Mouse (Mus musculus) forebrain, embryonic 11.5 days (tissue): ENCODE results near the gene Rph3al. TPM values are rescaled to one million over a fixed set of nuclear protein-coding genes. Genes with fewer than 3 reads are reported as not detected.

Source experiments
- ATAC-seq: fragments of 200-750 bp; cut with Nextera tagmentation; replicated peaks from 2 replicates; pipeline ENCODE4 v1.8.0; 2017; ENCODE audit warnings: moderate TSS enrichment; ENCODE audit not compliant: low FRiP score
- DNase-seq: peaks from one replicate; pipeline ENCODE4 v3.0.0-alpha.2; 2017; ENCODE audit warnings: low spot score
- H3K27ac ChIP-seq: fragments of 300-500 bp; sonication (generic); 2 replicates; pipeline ENCODE4 v1.5.1; 2014; ENCODE audit warnings: low read depth, low read length
- H3K27me3 ChIP-seq: fragments of 300-500 bp; sonication (generic); 2 replicates; pipeline ENCODE4 v1.6.1; 2014; ENCODE audit warnings: mild to moderate bottlenecking, low read length, mixed read lengths; ENCODE audit not compliant: control insufficient read depth, insufficient read depth
- H3K36me3 ChIP-seq: fragments of 300-500 bp; sonication (generic); 2 replicates; pipeline ENCODE4 v1.6.1; 2014; ENCODE audit warnings: mild to moderate bottlenecking, low read length, moderate library complexity, mixed read lengths; ENCODE audit not compliant: control insufficient read depth, insufficient read depth
- H3K4me1 ChIP-seq: fragments of 300-500 bp; sonication (generic); replicated peaks from 2 replicates; pipeline ENCODE4 v1.6.1; 2014; ENCODE audit warnings: low read length, mixed read lengths; ENCODE audit not compliant: control insufficient read depth, insufficient read depth
- H3K4me2 ChIP-seq: fragments of 300-500 bp; sonication (generic); 2 replicates; pipeline ENCODE4 v1.6.1; 2014; ENCODE audit warnings: low read depth, mild to moderate bottlenecking, low read length, moderate library complexity, mixed read lengths; ENCODE audit not compliant: severe bottlenecking
- H3K4me3 ChIP-seq: fragments of 300-500 bp; sonication (generic); 2 replicates; pipeline ENCODE4 v1.5.1; 2014; ENCODE audit warnings: low read depth, low read length
- H3K9ac ChIP-seq: fragments of 300-500 bp; sonication (generic); 2 replicates; pipeline ENCODE4 v1.6.1; 2014; ENCODE audit warnings: low read length
- H3K9me3 ChIP-seq: fragments of 300-500 bp; sonication (generic); 2 replicates; pipeline ENCODE4 v1.6.1; 2016; ENCODE audit warnings: low read length, mixed read lengths; ENCODE audit not compliant: control insufficient read depth
- WGBS: fragments of 180-500 bp; shearing (Covaris S2); extraction: QIAGEN DNeasy Blood & Tissue Kit; methylation state at CpG from one replicate; pipeline ENCODE4 v1.1.7; 2014; 5-methylcytosine and 5-hydroxymethylcytosine counted together
- polyA plus RNA-seq: library from polyadenylated mRNA; unstranded; fragments of >200 nt; fragmentation: Nextera tagmentation; extraction: Ambion mirVana; gene quantifications from 2 replicates; pipeline ENCODE4 v1.2.1, GENCODE M21; 2014

The Rph3al gene
- polyA plus RNA-seq, 1 experiment from 2014 or later: 2.5 TPM

GRCm38 (mm10) chr11:75857781-75858180 lies 80.4 kb downstream of the Rph3al start:
- 80% methylated on average over 3 of the region's 3 CpGs for WGBS
- Histone ChIP-seq H3K9ac (no peak overlapping the region), H3K36me3 (no peaks in the 10 kb centered on the region), H3K4me3 (no peak overlapping the region), H3K4me2 (no peak overlapping the region), H3K27me3 (no peaks in the 10 kb centered on the region), H3K4me1 (no peaks in the 10 kb centered on the region), H3K9me3 (no peaks in the 10 kb centered on the region), H3K27ac (no peak overlapping the region)
- ATAC-seq (no peak), DNase-seq (no peak)

GRCm38 (mm10) chr11:75854327-75854726 lies 83.9 kb downstream of the Rph3al start:
- no peak overlapping the region for H3K9ac ChIP-seq
- H3K4me3 ChIP-seq: no peak overlapping the region
- 89% methylated on average over 7 of the region's 7 CpGs for WGBS
- ATAC-seq: no peak
- no peaks in the 10 kb centered on the region for H3K4me1 ChIP-seq
- H3K36me3 ChIP-seq: no peaks in the 10 kb centered on the region
- no peak overlapping the region for H3K27ac ChIP-seq
- H3K9me3 ChIP-seq: no peaks in the 10 kb centered on the region
- no peak for DNase-seq
- no peak overlapping the region for H3K4me2 ChIP-seq
- H3K27me3 ChIP-seq: no peaks in the 10 kb centered on the region

GRCm38 (mm10) chr11:75853067-75853636 lies 85.1 kb downstream of the Rph3al start:
- Histone ChIP-seq H3K27me3 (no peaks in the 10 kb centered on the region), H3K4me2 (no peak overlapping the region), H3K9ac (no peak overlapping the region), H3K4me3 (no peak overlapping the region), H3K9me3 (no peaks in the 10 kb centered on the region), H3K27ac (no peak overlapping the region), H3K36me3 (no peaks in the 10 kb centered on the region), H3K4me1 (no peaks in the 10 kb centered on the region)
- 89% methylated on average over 10 of the region's 10 CpGs for WGBS
- no peak for DNase-seq
- ATAC-seq: no peak

- Histone ChIP-seq H3K9ac (no peak overlapping the region), H3K4me3 (no peak overlapping the region), H3K27me3 (no peaks in the 10 kb centered on the region), H3K4me1 (no peaks in the 10 kb centered on the region), H3K9me3 (no peaks in the 10 kb centered on the region), H3K27ac (no peak overlapping the region), H3K4me2 (no peak overlapping the region), H3K36me3 (no peaks in the 10 kb centered on the region)
- WGBS: 84% methylated on average over 2 of the region's 2 CpGs
- ATAC-seq (no peak), DNase-seq (no peak)
These were observed 85.7 kb downstream of the Rph3al start for GRCm38 (mm10) chr11:75852485-75852884.

GRCm38 (mm10) chr11:75849552-75849951 lies 88.7 kb downstream of the Rph3al start:
- H3K27ac ChIP-seq: no peak overlapping the region
- 0 out of 2 replicates have a peak, but pooled peaks cover 2% of the 10 kb centered on the region for H3K4me1 ChIP-seq
- no peaks in the 10 kb centered on the region for H3K36me3 ChIP-seq
- no peaks in the 10 kb centered on the region for H3K27me3 ChIP-seq
- 81% methylated on average over 6 of the region's 6 CpGs for WGBS
- no peaks in the 10 kb centered on the region for H3K9me3 ChIP-seq
- no peak overlapping the region for H3K4me2 ChIP-seq
- no peak for ATAC-seq
- no peak for DNase-seq
- H3K9ac ChIP-seq: no peak overlapping the region
- H3K4me3 ChIP-seq: no peak overlapping the region

GRCm38 (mm10) chr11:75846589-75846988 lies 91.6 kb downstream of the Rph3al start:
- DNase-seq: no peak
- H3K36me3 ChIP-seq: no peaks in the 10 kb centered on the region
- 0 out of 2 replicates have a peak, but pooled peaks cover 2% of the 10 kb centered on the region for H3K4me1 ChIP-seq
- H3K9ac ChIP-seq: no peak overlapping the region
- ATAC-seq: no peak
- no peaks in the 10 kb centered on the region for H3K9me3 ChIP-seq
- no peaks in the 10 kb centered on the region for H3K27me3 ChIP-seq
- no peak overlapping the region for H3K4me3 ChIP-seq
- no peak overlapping the region for H3K27ac ChIP-seq
- H3K4me2 ChIP-seq: no peak overlapping the region
- 78% methylated on average over 7 of the region's 7 CpGs for WGBS

- DNase-seq: no peak
- Histone ChIP-seq H3K9me3 (no peaks in the 10 kb centered on the region), H3K4me1 (0 out of 2 replicates have a peak, but pooled peaks cover 2% of the 10 kb centered on the region), H3K36me3 (no peaks in the 10 kb centered on the region), H3K9ac (no peak overlapping the region), H3K27ac (no peak overlapping the region), H3K27me3 (no peaks in the 10 kb centered on the region), H3K4me3 (no peak overlapping the region), H3K4me2 (no peak overlapping the region)
- WGBS: 54% methylated on average over 7 of the region's 7 CpGs
- ATAC-seq: no peak
These were observed 92.6 kb downstream of the Rph3al start for GRCm38 (mm10) chr11:75845675-75846074.

- WGBS: 78% methylated on average over 4 of the region's 4 CpGs
- H3K27me3 ChIP-seq: no peaks in the 10 kb centered on the region
- DNase-seq: no peak
These were observed 95.2 kb downstream of the Rph3al start for GRCm38 (mm10) chr11:75842904-75843619.

GRCm38 (mm10) chr11:75841503-75841902 lies 96.7 kb downstream of the Rph3al start:
- Histone ChIP-seq H3K9ac (no peak overlapping the region), H3K36me3 (no peaks in the 10 kb centered on the region), H3K9me3 (no peaks in the 10 kb centered on the region), H3K4me1 (0 out of 2 replicates have a peak, but pooled peaks cover 2% of the 10 kb centered on the region), H3K27ac (no peak overlapping the region), H3K4me3 (no peak overlapping the region), H3K27me3 (no peaks in the 10 kb centered on the region), H3K4me2 (no peak overlapping the region)
- DNase-seq (no peak), ATAC-seq (no peak)
- WGBS: 66% methylated on average over 3 of the region's 3 CpGs

More at GRCm38 (mm10) chr11:75842904-75843619, 95.2 kb downstream of the Rph3al start:
- H3K4me3 ChIP-seq: no peak overlapping the region
- H3K9ac ChIP-seq: no peak overlapping the region
- no peak for ATAC-seq
- 0 out of 2 replicates have a peak, but pooled peaks cover 2% of the 10 kb centered on the region for H3K4me1 ChIP-seq
- no peak overlapping the region for H3K27ac ChIP-seq
- no peaks in the 10 kb centered on the region for H3K9me3 ChIP-seq
- H3K36me3 ChIP-seq: no peaks in the 10 kb centered on the region
- no peak overlapping the region for H3K4me2 ChIP-seq
